Mouse (Mus musculus) ES-E14 (cell line): Measurements from ENCODE around the gene Baz2b. TPM values are rescaled to one million over a fixed set of nuclear protein-coding genes. Genes with fewer than 3 reads are reported as not detected.

ENCODE experiments used
- DNase-seq: peaks from one replicate; pipeline ENCODE4 v3.0.0-alpha.2; 2013; ENCODE audit warnings: low read depth, low spot score
- H3K27ac ChIP-seq: 2 replicates; pipeline ENCODE4 v1.5.1; 2012; ENCODE audit warnings: low read depth, mild to moderate bottlenecking, low read length, moderate library complexity, mixed read lengths; ENCODE audit not compliant: poor library complexity, insufficient read depth, severe bottlenecking
- H3K36me3 ChIP-seq: 2 replicates; pipeline ENCODE4 v1.6.1; 2012; ENCODE audit warnings: mild to moderate bottlenecking, low read length, moderate library complexity, mixed read lengths; ENCODE audit not compliant: control insufficient read depth, poor library complexity, insufficient read depth, severe bottlenecking
- H3K4me1 ChIP-seq, 2 experiments: fragments of 150-350 bp in 1 of 2; sonication (generic) in 1 of 2; 2 replicates each; pipeline ENCODE4 v1.6.1; 2012; ENCODE audit warnings: low read length in 2 of 2, mild to moderate bottlenecking in 1 of 2, mixed read lengths in 1 of 2; ENCODE audit not compliant: control insufficient read depth in 2 of 2, insufficient read depth in 2 of 2, poor library complexity in 1 of 2
- H3K4me3 ChIP-seq, 2 experiments: fragments of 150-350 bp in 1 of 2; sonication (generic) in 1 of 2; 2 replicates each; pipeline ENCODE4 v1.5.1; 2012; ENCODE audit warnings: low read length in 2 of 2, low read depth in 1 of 2, mild to moderate bottlenecking in 1 of 2, mixed read lengths in 1 of 2; ENCODE audit not compliant: insufficient read depth in 1 of 2, poor library complexity in 1 of 2, severe bottlenecking in 1 of 2
- H3K9ac ChIP-seq: 2 replicates; pipeline ENCODE4 v1.6.1; 2012; ENCODE audit warnings: low read depth, mild to moderate bottlenecking, low read length, mixed read lengths; ENCODE audit not compliant: poor library complexity, insufficient read depth, severe bottlenecking
- H3K9me3 ChIP-seq: fragments of 150-350 bp; sonication (generic); 2 replicates; pipeline ENCODE4 v1.6.1; 2012; ENCODE audit warnings: low read depth, mild to moderate bottlenecking, low read length; ENCODE audit not compliant: control insufficient read depth, insufficient read depth
- CHD2 ChIP-seq: IDR thresholded peaks from 2 replicates; pipeline ENCODE4 v1.6.1; 2014; ENCODE audit warnings: mild to moderate bottlenecking, low read depth, low read length, inconsistent platforms
- HCFC1 ChIP-seq: IDR thresholded peaks from 2 replicates; pipeline ENCODE4 v1.6.1; 2012; ENCODE audit warnings: low read length, inconsistent platforms, borderline replicate concordance; ENCODE audit not compliant: insufficient read depth
- MAFK ChIP-seq: IDR thresholded peaks from 2 replicates; pipeline ENCODE4 v1.6.1; 2014; ENCODE audit warnings: mild to moderate bottlenecking, low read depth, low read length, inconsistent platforms; ENCODE audit not compliant: insufficient read depth
- ZC3H11A ChIP-seq: IDR thresholded peaks from 2 replicates; pipeline ENCODE4 v1.6.1; 2012; ENCODE audit warnings: low read depth, mild to moderate bottlenecking, inconsistent platforms, low read length, borderline replicate concordance
- ZNF384 ChIP-seq: IDR thresholded peaks from 2 replicates; pipeline ENCODE4 v1.6.1; 2012; ENCODE audit warnings: low read depth, low read length, inconsistent platforms
- in situ Hi-C, 2 experiments: fragments of 600-800 bp; cut with MboI; formaldehyde crosslinking; loops; one replicate each; pipeline ENCODE4 v1.15.1; 2025; ENCODE audit warnings: low sequenced_read_pairs in 2 of 2, inconsistent platforms in 1 of 2; ENCODE audit not compliant: unreplicated experiment in 2 of 2
- total RNA-seq: library from RNA; depleted of rRNA; stranded (reverse); fragments of 300-350 nt; gene quantifications from 2 replicates; pipeline ENCODE4 v1.2.3, GENCODE M21; 2012

Gene Baz2b
- total RNA-seq, 1 experiment, result 22.0 TPM

DNA sequence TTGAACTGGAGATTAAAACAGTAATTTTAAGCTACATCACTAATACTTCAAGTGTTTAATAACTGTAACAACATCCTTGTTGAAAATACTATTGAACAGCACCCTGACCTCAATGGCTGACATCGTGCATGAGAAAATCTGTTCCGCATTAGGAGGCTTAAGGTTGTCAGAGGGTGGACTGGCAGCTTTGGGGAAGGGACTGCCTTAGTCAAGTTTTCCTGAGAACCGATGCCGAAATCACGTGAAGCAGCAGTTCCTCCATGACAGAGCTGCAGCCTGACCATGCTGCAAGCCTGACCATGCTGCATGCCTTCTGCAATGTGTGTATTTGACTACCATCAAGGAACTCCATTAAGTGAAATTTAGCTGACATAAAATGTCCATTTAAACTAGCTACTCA, 188.1 kb downstream of the Baz2b start:
- DNase-seq, result no peak

DNA sequence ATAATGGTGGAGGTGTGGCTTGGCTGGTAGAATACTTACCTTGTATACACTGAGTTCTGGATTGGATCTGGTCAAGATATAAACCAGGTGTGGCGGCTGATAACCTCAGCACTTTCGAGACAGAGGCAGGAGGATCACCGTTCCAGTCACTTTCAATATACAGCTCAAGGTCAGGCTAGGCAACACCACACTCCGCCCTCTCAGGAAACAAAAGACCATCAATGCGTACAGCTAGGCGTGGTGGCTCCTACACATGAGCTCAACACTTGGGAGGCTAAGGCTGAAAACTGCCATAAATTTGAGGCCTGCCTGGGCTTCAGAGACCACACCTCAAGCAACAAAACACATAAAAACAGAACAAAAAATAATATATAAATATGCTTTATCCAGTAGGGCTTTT, 188.5 kb downstream of the Baz2b start:
- peak; percentile 63 for DNase-seq
- TF ChIP-seq ZNF384 (no peak), CHD2 (no peak), MAFK (no peak), ZC3H11A (no peak), HCFC1 (no peak)
- in situ Hi-C loops, result no loop called here
- Histone ChIP-seq H3K4me1 (peaks cover 8 to 10% of the 10 kb centered on the region in 2 experiments; a peak in 3 of 4 replicates), H3K9ac (no peak overlapping the region), H3K4me3 (no peak overlapping the region), H3K27ac (no peak overlapping the region), H3K9me3 (no peaks in the 10 kb centered on the region), H3K36me3 (no peaks in the 10 kb centered on the region)

More for the DNA sequence above, 188.1 kb downstream of the Baz2b start:
- in situ Hi-C loops, result no loop called here
- Histone ChIP-seq H3K4me3 (no peak overlapping the region), H3K36me3 (no peaks in the 10 kb centered on the region), H3K9ac (0 out of 2 replicates have a peak overlapping the region, but pooled peaks have one; percentile 18), H3K4me1 (peaks cover 10% of the 10 kb centered on the region in 2 experiments; a peak in 3 of 4 replicates), H3K27ac (0 out of 2 replicates have a peak overlapping the region, but pooled peaks have one; percentile 40), H3K9me3 (no peaks in the 10 kb centered on the region)
- TF ChIP-seq ZNF384 (no peak), MAFK (no peak), CHD2 (no peak), ZC3H11A (no peak), HCFC1 (no peak)

DNA sequence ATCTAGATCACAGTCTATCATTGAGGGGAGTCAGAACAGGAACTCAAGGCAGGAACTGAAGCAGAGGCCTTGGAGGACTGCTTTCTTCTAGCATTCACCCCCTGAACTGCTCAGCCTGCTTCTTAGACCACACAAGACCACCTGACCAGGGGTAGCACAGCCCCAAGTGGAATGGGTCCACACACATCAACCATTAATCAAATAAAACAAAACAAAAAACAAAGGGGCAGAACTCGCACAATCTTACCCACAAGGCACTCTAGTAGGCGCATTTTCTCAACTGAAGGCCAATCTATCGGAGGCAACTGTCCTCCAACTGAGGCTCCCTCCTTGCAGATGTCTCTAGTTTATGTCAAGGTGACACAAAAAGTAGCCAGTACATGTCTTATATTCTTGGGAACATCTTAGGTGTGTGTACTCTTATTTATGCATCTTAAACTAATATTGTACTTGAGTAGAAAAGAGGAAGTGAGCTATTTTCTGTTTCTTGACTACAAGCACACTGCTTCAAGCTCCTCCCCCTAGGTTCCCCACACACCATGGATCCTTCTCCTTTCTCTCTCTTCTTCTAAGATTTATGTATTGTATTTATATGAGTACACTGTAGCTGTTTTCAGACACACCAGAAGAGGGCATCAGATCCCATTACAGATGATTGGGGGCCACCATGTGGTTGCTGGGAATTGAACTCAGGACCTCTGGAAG, 189.9 kb downstream of the Baz2b start:
- TF ChIP-seq MAFK (no peak), CHD2 (no peak), ZNF384 (no peak), HCFC1 (no peak), ZC3H11A (no peak)
- Histone ChIP-seq H3K36me3 (no peaks in the 10 kb centered on the region), H3K9me3 (no peaks in the 10 kb centered on the region), H3K4me3 (no peak overlapping the region), H3K9ac (no peak overlapping the region), H3K4me1 (peaks cover 8 to 10% of the 10 kb centered on the region in 2 experiments; a peak in 3 of 4 replicates), H3K27ac (no peak overlapping the region)
- DNase-seq, result no peak
- in situ Hi-C loops, result no loop called here

DNA sequence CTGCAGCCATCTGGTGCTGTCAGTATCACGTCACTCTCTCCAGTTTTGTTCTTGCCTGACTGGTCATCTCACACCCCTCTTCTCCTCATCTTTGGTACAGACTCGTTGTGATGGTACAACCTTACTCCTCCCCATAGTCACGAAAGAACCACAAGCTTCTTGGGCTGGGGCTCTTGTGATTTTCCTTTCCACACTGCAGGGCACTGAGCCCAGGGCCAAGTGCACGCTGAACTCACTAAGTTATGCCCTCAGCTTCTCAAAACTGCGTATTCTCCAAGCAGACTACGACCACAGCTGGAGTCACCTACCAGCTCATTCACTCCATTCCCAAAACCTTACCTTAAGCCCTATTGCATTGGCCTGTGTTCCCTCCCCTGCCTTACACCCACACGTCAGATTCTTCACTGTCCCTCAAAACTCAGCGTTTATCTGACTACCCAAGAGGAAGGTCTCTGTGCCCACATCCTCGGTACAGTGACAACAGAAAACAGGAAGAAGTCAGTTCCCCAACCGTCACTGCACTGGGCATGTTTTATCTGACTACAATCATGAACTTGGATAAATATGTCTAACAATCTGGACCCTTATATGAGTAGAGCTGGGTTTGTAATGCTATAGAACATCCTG, 190.7 kb downstream of the Baz2b start:
- no peaks in the 10 kb centered on the region for H3K9me3 ChIP-seq
- no peak for DNase-seq
- H3K9ac ChIP-seq, result no peak overlapping the region
- TF ChIP-seq CHD2 (no peak), MAFK (no peak), ZNF384 (no peak), HCFC1 (no peak), ZC3H11A (no peak)
- no peaks in the 10 kb centered on the region for H3K36me3 ChIP-seq
- peaks cover 8 to 10% of the 10 kb centered on the region in 2 experiments; a peak in 3 of 4 replicates for H3K4me1 ChIP-seq
- H3K4me3 ChIP-seq, result no peak overlapping the region
- H3K27ac ChIP-seq, result no peak overlapping the region
- in situ Hi-C loops, result no loop called here
